Mouse (Mus musculus) layer of hippocampus, postnatal 25 days (tissue): ENCODE measurements around the gene Dmwd. TPM values are rescaled to one million over a fixed set of nuclear protein-coding genes. Genes with fewer than 3 reads are reported as not detected.

Experiments used
- DNase-seq, 2 experiments: peaks; one replicate each; pipeline ENCODE4 v3.0.0; 2022; ENCODE audit warnings: mixed read lengths in 2 of 2, low spot score in 1 of 2; ENCODE audit errors: extremely low spot score in 1 of 2
- total RNA-seq, 2 experiments: library from RNA; stranded (reverse); gene quantifications; 2 replicates each; pipeline ENCODE4 v1.2.3; 2021

The Dmwd gene
- total RNA-seq, 2 experiments from 2014 or later = 151 to 152 TPM

GRCm38 (mm10) chr7:19093537-19094385 is 17.7 kb downstream of the Dmwd start:
- peak; percentile 71 to 76 for DNase-seq

DNA sequence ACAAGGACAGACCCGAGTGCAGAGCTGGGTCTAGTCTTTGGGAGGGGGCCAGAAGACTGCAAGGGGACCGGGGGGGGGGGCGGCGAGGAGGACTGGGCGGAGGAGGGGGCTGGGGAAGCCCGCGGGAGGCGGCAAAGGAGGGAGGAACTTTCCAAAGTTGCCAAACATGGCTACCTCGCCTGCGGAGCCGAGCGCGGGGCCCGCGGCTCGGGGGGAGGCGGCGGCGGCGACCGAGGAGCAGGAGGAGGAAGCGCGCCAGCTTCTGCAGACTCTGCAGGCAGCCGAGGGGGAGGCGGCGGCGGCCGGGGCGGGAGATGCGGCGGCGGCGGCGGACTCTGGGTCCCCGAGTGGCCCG is 18.4 kb downstream of the Dmwd start, which contains the start of gene Six5:
Gene Six5, plus strand, starts transcription at position 124 of the 355 bp plus-strand sequence.
- no peak for DNase-seq

- no peak for DNase-seq
These were observed 19.1 kb downstream of the Dmwd start for GRCm38 (mm10) chr7:19094826-19095750.

- DNase-seq = no peak
These were observed 19.7 kb downstream of the Dmwd start for GRCm38 (mm10) chr7:19095751-19096110.

DNA sequence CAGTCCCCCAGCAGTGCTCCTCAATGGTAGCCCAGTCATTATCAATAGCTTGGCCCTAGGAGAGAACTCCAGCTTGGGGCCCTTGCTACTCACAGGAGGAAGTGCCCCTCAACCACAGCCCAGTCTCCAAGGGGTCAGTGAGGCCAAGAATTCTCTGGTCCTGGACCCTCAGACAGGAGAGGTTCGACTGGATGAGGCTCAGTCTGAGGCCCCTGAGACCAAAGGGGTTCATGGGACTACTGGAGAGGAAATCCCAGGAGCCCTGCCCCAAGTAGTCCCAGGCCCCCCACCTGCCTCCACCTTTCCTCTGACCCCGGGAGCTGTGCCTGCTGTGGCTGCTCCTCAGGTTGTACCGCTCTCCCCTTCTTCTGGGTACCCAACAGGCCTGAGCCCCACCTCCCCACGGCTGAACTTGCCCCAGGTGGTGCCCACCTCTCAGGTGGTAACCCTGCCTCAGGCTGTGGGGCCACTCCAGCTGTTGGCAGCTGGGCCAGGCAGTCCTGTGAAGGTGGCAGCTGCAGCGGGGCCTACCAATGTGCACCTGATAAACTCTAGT is 20.5 kb downstream of the Dmwd start:
- no peak for DNase-seq

DNA sequence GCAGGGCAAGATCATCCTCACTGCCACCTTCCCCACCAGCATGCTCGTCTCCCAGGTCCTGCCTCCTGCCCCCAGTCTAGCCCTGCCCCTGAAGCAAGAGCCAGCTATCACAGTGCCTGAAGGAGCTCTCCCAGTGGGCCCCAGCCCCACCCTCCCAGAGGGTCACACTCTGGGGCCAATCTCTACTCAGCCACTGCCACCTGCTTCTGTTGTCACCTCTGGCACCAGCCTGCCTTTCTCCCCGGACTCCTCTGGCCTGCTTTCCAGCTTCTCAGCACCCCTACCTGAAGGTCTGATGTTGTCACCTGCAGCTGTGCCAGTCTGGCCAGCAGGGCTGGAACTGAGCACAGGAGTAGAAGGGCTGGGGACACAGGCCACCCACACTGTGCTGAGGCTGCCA is 21.2 kb downstream of the Dmwd start:
- no peak for DNase-seq

GRCm38 (mm10) chr7:19097863-19098262 is 21.8 kb downstream of the Dmwd start:
- DNase-seq = no peak

- DNase-seq = no peak
These were observed 22.8 kb downstream of the Dmwd start for GRCm38 (mm10) chr7:19098811-19099210.

DNA sequence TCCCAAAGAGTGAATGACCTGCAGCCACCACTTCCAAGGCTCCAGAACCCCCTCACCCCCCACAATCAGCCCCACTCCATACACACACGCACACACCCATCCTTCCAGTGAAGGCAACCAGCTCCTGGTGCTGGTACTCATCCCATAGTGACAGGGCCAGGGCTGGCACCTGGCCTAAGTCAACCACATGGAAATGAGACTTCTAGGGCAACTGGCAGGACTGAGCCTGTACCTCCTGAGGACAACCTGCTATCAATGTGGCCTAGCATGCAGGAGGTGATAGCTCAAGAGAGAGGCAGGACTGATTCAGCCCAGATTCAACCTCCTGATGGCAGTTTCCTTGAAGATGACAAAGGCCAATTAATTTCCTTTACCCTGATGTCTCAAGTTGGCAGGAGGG is 24.3 kb downstream of the Dmwd start:
- DNase-seq = no peak

GRCm38 (mm10) chr7:19103741-19104140 is 27.7 kb downstream of the Dmwd start:
- DNase-seq = no peak

DNA sequence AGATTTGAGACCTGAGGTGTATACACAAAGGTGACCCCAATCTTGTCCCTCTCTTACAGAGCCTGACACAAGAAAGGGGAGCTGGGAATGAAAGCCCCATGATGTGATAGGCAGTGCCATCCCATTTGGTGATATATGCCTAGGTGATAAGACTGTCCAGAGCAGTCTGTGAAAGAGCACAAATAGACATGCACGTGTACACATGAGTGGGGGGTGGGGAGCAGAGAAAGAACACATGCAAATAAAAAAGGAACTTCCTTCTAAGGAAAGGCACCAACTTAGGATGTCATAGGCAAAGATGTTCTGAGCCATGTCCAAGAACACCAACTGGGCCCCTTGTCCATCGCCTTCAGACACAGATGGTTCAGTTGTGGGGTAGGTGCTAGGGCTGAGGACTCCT is 28.5 kb downstream of the Dmwd start:
- no peak for DNase-seq

GRCm38 (mm10) chr7:19107436-19107835 is 31.4 kb downstream of the Dmwd start:
- DNase-seq = no peak

GRCm38 (mm10) chr7:19109565-19109964 is 33.5 kb downstream of the Dmwd start:
- no peak for DNase-seq

- peak in 1 of 2 experiments; percentile 31 for DNase-seq
These were observed 42.2 kb downstream of the Dmwd start, which contains the start of gene Gm4969 for GRCm38 (mm10) chr7:19118028-19118771. Gene Gm4969 (minus strand): TSS chr7:19118368.

GRCm38 (mm10) chr7:19119083-19119482 is 43.1 kb downstream of the Dmwd start:
- no peak for DNase-seq

DNA sequence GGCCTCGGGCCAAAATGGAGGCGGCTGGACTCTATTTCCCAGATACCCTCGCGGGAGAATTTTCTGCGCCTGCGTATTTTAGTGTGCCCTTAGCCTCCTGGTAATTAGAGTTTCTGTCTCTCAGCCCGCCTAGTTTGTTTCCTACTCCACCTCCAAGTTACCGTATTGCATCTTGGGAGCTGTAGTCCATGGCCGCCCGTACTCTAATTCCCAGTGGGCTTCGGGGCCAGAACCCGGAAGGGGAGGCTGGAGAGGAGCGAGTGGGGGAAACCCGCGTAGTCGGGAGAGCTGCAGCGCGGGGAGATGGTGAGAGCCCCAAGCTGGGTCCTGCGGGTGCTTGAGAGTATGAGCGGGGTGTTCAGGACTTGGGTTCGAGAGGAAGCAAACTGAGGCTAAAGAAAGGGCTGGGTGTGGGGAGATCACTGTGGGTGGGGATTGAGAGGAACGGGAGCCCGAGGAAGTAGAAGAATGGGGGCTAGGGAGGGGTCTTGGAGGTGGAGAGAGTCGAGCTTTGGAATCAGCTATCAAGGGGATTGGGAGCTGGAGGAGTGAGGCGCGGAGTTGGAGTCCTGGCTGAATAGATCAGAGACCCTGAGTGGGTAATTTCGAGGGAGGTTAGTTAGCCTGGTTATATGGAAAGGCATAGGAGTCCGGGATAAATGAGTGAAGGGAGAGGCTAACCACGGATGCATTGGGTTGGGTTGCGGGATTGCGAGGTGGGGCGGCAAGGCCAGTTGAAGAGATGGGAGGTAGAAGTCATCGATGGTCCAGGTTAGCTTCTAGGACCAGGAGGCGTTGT is 43.8 kb downstream of the Dmwd start, which contains the start of gene Fbxo46:
Gene Fbxo46, plus strand, starts transcription at position 229 of the 799 bp plus-strand sequence.
- peak; percentile 79 to 82 for DNase-seq

- DNase-seq = no peak
These were observed 45.7 kb downstream of the Dmwd start for GRCm38 (mm10) chr7:19121686-19122085.

- DNase-seq = no peak
These were observed 48.7 kb downstream of the Dmwd start for GRCm38 (mm10) chr7:19124713-19125112.

DNA sequence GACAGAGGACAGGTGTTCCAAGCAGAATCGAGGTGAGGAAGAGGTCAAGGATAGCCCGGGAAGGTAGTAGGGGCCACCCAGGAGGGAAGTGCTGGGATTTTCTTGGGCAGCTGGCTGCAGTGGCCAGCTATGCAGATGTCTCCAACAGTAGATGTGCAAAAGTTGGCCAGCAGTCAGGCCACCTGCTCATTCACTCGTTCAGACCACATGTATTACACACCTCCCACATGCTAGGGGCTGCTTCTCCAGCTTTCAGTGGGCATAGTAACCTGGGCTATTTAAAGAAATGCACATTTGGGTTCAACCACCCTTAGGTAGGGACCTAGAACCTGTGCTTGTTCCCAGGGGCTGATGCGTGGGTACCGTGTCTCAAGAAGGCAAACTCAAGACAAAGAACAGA is 51.7 kb downstream of the Dmwd start:
- DNase-seq = no peak
